Mouse (Mus musculus) naive thymus-derived CD4-positive, alpha-beta T cell, adult 5 months (primary cell): ENCODE data around the gene Rest. TPM values are rescaled to one million over a fixed set of nuclear protein-coding genes. Genes with fewer than 3 reads are reported as not detected.

Experiments used
- polyA plus RNA-seq: library from polyadenylated mRNA; unstranded; fragments of 100-300 nt; shearing (Covaris generic); gene quantifications from one replicate; pipeline ENCODE4 v1.2.1, GENCODE M21; 2017

Rest gene
- polyA plus RNA-seq, result 26.2 TPM

DNA sequence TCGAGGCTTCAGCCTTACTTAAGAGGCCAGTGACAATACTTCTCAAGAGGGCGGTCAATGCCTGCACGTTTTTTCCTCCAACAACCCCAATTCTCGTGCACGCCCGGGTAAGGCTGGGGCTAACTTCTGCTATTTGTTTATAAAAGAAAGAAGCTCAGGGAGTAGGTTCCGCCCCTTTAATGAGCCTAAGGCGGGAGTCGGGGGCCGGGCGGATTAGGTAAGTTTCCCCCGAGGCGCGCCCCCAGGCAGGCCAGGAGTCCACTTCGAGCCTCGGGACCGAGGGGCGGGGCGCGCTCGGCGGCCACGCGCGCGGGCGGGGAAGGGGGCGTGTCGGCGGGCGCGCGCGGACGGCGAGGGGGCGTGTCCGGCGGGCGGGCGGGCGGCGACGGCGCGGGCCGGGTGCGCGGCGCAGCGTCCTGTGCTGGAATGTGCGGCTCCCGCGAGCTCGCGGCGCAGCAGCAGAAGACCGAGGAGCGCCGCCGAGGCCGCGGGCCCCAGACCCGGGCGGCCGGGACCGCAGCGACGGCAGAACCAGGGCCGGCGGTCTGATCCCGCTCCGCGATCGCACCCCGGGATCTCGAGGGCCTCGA lies at the start of gene Rest:
TSS of gene Rest (plus strand) at position 411 of the 590 bp plus-strand sequence.

DNA sequence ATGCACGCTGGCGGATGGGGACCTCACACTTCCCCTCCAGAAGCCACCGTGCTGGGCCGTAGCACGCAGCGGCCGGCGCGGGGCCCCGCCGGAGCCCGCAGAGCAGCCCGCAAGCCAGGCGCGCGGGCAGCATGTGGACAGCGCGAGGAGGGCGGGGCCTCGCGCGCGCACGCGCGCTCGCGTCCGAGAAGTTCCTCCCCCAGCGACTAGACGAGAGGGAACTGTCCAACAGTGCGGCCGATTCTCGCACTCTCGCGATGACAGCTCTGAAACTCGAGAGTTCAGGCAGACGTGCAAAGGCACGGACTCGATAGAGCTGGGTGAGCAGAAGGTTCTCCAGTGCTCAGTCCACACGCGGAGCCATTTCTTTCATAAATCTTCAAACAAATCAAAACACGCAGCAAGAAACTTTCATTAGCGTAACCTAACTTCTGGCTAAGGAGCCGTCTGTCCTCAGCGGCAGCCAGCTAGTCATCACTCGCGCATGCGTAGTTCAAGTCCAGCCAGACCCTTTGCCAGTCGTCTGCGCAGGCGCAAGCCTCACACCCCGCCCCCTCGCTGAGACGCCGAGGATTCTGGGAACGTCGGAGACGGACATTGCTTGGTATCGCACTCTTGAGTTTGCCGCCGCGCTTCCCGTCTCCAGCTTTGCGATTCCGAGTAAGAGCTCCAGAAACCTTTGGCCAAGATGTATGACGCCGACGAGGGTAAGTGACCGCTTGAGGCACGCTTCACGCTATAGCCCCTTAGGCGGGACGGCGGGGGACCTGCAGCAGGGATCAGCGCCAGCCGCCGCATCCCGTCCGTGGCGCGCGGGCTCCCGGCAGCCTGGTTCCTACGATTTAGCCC lies 44.9 kb downstream of the Rest start, which contains the start of the genes Noa1 and Polr2b:
TSS of gene Noa1 (minus strand) at position 161 of the 849 bp plus-strand sequence.
TSS of gene Polr2b (plus strand) at position 224 of the 849 bp plus-strand sequence.

Other genes with a start within 250 kb of the Rest start
- not detected for gene Thegl, start 249.5 kb upstream of the Rest start, polyA plus RNA-seq
- gene Hopx, start 150.4 kb upstream of the Rest start, polyA plus RNA-seq, result 42.1 TPM
- gene Spink2, start 54.0 kb upstream of the Rest start, polyA plus RNA-seq, result not detected
- gene Noa1, start 44.6 kb downstream of the Rest start, polyA plus RNA-seq, result 26.8 TPM
- gene Polr2b, start 44.7 kb downstream of the Rest start, polyA plus RNA-seq, result 43.4 TPM
- not detected for gene Igfbp7, start 142.6 kb downstream of the Rest start, polyA plus RNA-seq